Mouse (Mus musculus): Measurements from ENCODE around the gene Nme8. TPM values are rescaled to one million over a fixed set of nuclear protein-coding genes. Genes with fewer than 3 reads are reported as not detected.
A peak's percentile ranks its signal among the peaks of the same experiment; 100 is the strongest.

Nme8 gene
- polyA plus RNA-seq, 1 experiment from 2014 or later = 0.25 TPM

- H3K9me3 ChIP-seq = no peaks in the 10 kb centered on the region
- H3K4me3 ChIP-seq = no peak overlapping the region
- 65% methylated on average over 2 of the region's 2 CpGs for WGBS
- no peak overlapping the region for H3K4me2 ChIP-seq
- H3K36me3 ChIP-seq = no peaks in the 10 kb centered on the region
- no peak overlapping the region for H3K27ac ChIP-seq (replicated peaks)
- no peaks in the 10 kb centered on the region for H3K4me1 ChIP-seq
- no peak overlapping the region for H3K9ac ChIP-seq
- ATAC-seq (ENCODE audit: extremely low read depth, insufficient number of reproducible peaks, low FRiP score, low TSS enrichment) = no peak
- no peaks in the 10 kb centered on the region for H3K27me3 ChIP-seq (replicated peaks)
Observed at GRCm38 (mm10) chr13:19640203-19640851, 57.3 kb downstream of the Nme8 start.

- H3K4me3 ChIP-seq = no peak overlapping the region
- no peaks in the 10 kb centered on the region for H3K27me3 ChIP-seq (replicated peaks)
- 52% methylated on average over 4 of the region's 4 CpGs for WGBS
- H3K9ac ChIP-seq = no peak overlapping the region
- H3K4me2 ChIP-seq = no peak overlapping the region
- H3K4me1 ChIP-seq = no peaks in the 10 kb centered on the region
- no peaks in the 10 kb centered on the region for H3K36me3 ChIP-seq
- H3K27ac ChIP-seq (replicated peaks) = no peak overlapping the region
- H3K9me3 ChIP-seq = no peaks in the 10 kb centered on the region
- ATAC-seq (ENCODE audit: extremely low read depth, insufficient number of reproducible peaks, low FRiP score, low TSS enrichment) = no peak
Observed at GRCm38 (mm10) chr13:19636131-19636530, 61.5 kb downstream of the Nme8 start.

- no peak overlapping the region for H3K27ac ChIP-seq (replicated peaks)
- ATAC-seq (ENCODE audit: extremely low read depth, insufficient number of reproducible peaks, low FRiP score, low TSS enrichment) = no peak
- no peaks in the 10 kb centered on the region for H3K4me1 ChIP-seq
- H3K4me3 ChIP-seq = no peak overlapping the region
- no peak overlapping the region for H3K4me2 ChIP-seq
- no peak overlapping the region for H3K9ac ChIP-seq
- H3K36me3 ChIP-seq = no peaks in the 10 kb centered on the region
- no peaks in the 10 kb centered on the region for H3K9me3 ChIP-seq
- 79% methylated on average over 5 of the region's 5 CpGs for WGBS
- no peaks in the 10 kb centered on the region for H3K27me3 ChIP-seq (replicated peaks)
Observed at GRCm38 (mm10) chr13:19630768-19631709, 66.6 kb downstream of the Nme8 start.

GRCm38 (mm10) chr13:19626473-19626872 lies 71.1 kb downstream of the Nme8 start:
- ATAC-seq (ENCODE audit: extremely low read depth, insufficient number of reproducible peaks, low FRiP score, low TSS enrichment) = no peak
- H3K36me3 ChIP-seq = no peaks in the 10 kb centered on the region
- H3K9ac ChIP-seq = no peak overlapping the region
- no peak overlapping the region for H3K4me2 ChIP-seq
- 68% methylated on average over 1 of the region's 1 CpGs for WGBS
- H3K27me3 ChIP-seq (replicated peaks) = peaks cover 25% of the 10 kb centered on the region
- no peak overlapping the region for H3K4me3 ChIP-seq
- peaks cover 12% of the 10 kb centered on the region for H3K4me1 ChIP-seq
- H3K9me3 ChIP-seq = no peaks in the 10 kb centered on the region
- no peak overlapping the region for H3K27ac ChIP-seq (replicated peaks)

- no peak overlapping the region for H3K4me2 ChIP-seq
- H3K27ac ChIP-seq (replicated peaks) = no peak overlapping the region
- ATAC-seq (ENCODE audit: extremely low read depth, insufficient number of reproducible peaks, low FRiP score, low TSS enrichment) = no peak
- WGBS = 72% methylated on average over 11 of the region's 11 CpGs
- H3K9ac ChIP-seq = no peak overlapping the region
- H3K9me3 ChIP-seq = no peaks in the 10 kb centered on the region
- peaks cover 30% of the 10 kb centered on the region for H3K27me3 ChIP-seq (replicated peaks)
- H3K4me1 ChIP-seq = peaks cover 12% of the 10 kb centered on the region
- H3K36me3 ChIP-seq = no peaks in the 10 kb centered on the region
- no peak overlapping the region for H3K4me3 ChIP-seq
Observed at GRCm38 (mm10) chr13:19624632-19625320, 72.8 kb downstream of the Nme8 start.

GRCm38 (mm10) chr13:19623228-19623905 lies 74.2 kb downstream of the Nme8 start:
- ATAC-seq (ENCODE audit: extremely low read depth, insufficient number of reproducible peaks, low FRiP score, low TSS enrichment) = no peak
- H3K36me3 ChIP-seq = no peaks in the 10 kb centered on the region
- WGBS = 18% methylated on average over 30 of the region's 30 CpGs
- H3K27me3 ChIP-seq (replicated peaks) = peaks cover 30% of the 10 kb centered on the region
- peaks cover 12% of the 10 kb centered on the region for H3K4me1 ChIP-seq
- H3K9me3 ChIP-seq = no peaks in the 10 kb centered on the region
- H3K27ac ChIP-seq (replicated peaks) = no peak overlapping the region
- H3K9ac ChIP-seq = peak overlapping the region; percentile 78
- H3K4me3 ChIP-seq = peak overlapping the region; percentile 61
- H3K4me2 ChIP-seq = peak overlapping the region; percentile 95

- Histone ChIP-seq H3K4me2 (peak within 1 kb of the TSS; percentile 95), H3K27ac (replicated peaks) (no peak within 1 kb of the TSS), H3K27me3 (replicated peaks) (peaks cover 30% of the 10 kb centered on the region), H3K36me3 (no peaks in the 10 kb centered on the region), H3K4me3 (peak within 1 kb of the TSS; percentile 61), H3K4me1 (peaks cover 17% of the 10 kb centered on the region), H3K9me3 (no peaks in the 10 kb centered on the region), H3K9ac (peak within 1 kb of the TSS; percentile 78)
- WGBS = 4% methylated on average over 25 of the region's 25 CpGs
- ATAC-seq (ENCODE audit: extremely low read depth, insufficient number of reproducible peaks, low FRiP score, low TSS enrichment) = no peak
Observed at GRCm38 (mm10) chr13:19622573-19623227, 74.9 kb downstream of the Nme8 start, which contains the start of gene Sfrp4. Gene Sfrp4 (plus strand): TSS chr13:19623104.

GRCm38 (mm10) chr13:19619216-19619927 lies 78.2 kb downstream of the Nme8 start, which contains the start of gene Epdr1:
Gene Epdr1 (minus strand): TSS chr13:19619927.
- H3K27me3 ChIP-seq (replicated peaks) = peaks cover 22% of the 10 kb centered on the region
- H3K9ac ChIP-seq = peak within 1 kb of the TSS; percentile 92
- peaks cover 17% of the 10 kb centered on the region for H3K4me1 ChIP-seq
- ATAC-seq (ENCODE audit: extremely low read depth, insufficient number of reproducible peaks, low FRiP score, low TSS enrichment) = peak; percentile 58; the same call in 1 of the 2 replicates
- H3K27ac ChIP-seq (replicated peaks) = peak within 1 kb of the TSS; percentile 82
- no peaks in the 10 kb centered on the region for H3K36me3 ChIP-seq
- peak within 1 kb of the TSS; percentile 92 for H3K4me2 ChIP-seq
- H3K9me3 ChIP-seq = no peaks in the 10 kb centered on the region
- under 1% methylated on average over 46 of the region's 46 CpGs for WGBS
- peak within 1 kb of the TSS; percentile 87 for H3K4me3 ChIP-seq

GRCm38 (mm10) chr13:19618841-19619215 lies 78.8 kb downstream of the Nme8 start:
- peak overlapping the region; percentile 92 for H3K9ac ChIP-seq
- H3K4me2 ChIP-seq = peak overlapping the region; percentile 92
- peak overlapping the region; percentile 82 for H3K27ac ChIP-seq (replicated peaks)
- H3K36me3 ChIP-seq = no peaks in the 10 kb centered on the region
- WGBS = 8% methylated on average over 5 of the region's 5 CpGs
- peak overlapping the region; percentile 87 for H3K4me3 ChIP-seq
- H3K27me3 ChIP-seq (replicated peaks) = peaks cover 16% of the 10 kb centered on the region
- peaks cover 17% of the 10 kb centered on the region for H3K4me1 ChIP-seq
- H3K9me3 ChIP-seq = no peaks in the 10 kb centered on the region
- ATAC-seq (ENCODE audit: extremely low read depth, insufficient number of reproducible peaks, low FRiP score, low TSS enrichment) = 0 out of 2 replicates have a peak, but pooled peaks have one; percentile 14

- ATAC-seq (ENCODE audit: extremely low read depth, insufficient number of reproducible peaks, low FRiP score, low TSS enrichment) = no peak
- H3K27me3 ChIP-seq (replicated peaks) = peaks cover 9% of the 10 kb centered on the region; the same call in 1 of the 2 replicates
- no peaks in the 10 kb centered on the region for H3K36me3 ChIP-seq
- H3K4me2 ChIP-seq = peak overlapping the region; percentile 92
- no peaks in the 10 kb centered on the region for H3K9me3 ChIP-seq
- H3K4me1 ChIP-seq = peaks cover 9% of the 10 kb centered on the region
- no peak overlapping the region for H3K27ac ChIP-seq (replicated peaks)
- H3K9ac ChIP-seq = no peak overlapping the region
- peak overlapping the region; percentile 87; the same call in 1 of the 2 replicates for H3K4me3 ChIP-seq
- 78% methylated on average over 4 of the region's 4 CpGs for WGBS
Observed at GRCm38 (mm10) chr13:19618081-19618480, 79.5 kb downstream of the Nme8 start.

Measured in heart, embryonic 13.5 days (tissue).